Mouse (Mus musculus) kidney, embryonic 16.5 days (tissue): ENCODE measurements around the gene Rbmx2. TPM values are rescaled to one million over a fixed set of nuclear protein-coding genes. Genes with fewer than 3 reads are reported as not detected.

Source experiments
- ATAC-seq: fragments of 200-750 bp; cut with Nextera tagmentation; 2 replicates; pipeline ENCODE4 v1.8.0; 2017; ENCODE audit warnings: moderate TSS enrichment; ENCODE audit not compliant: low FRiP score, low TSS enrichment
- H3K27ac ChIP-seq: fragments of 300-500 bp; sonication (generic); 2 replicates; pipeline ENCODE4 v1.5.1; 2014; ENCODE audit warnings: low read length
- H3K27me3 ChIP-seq: fragments of 300-500 bp; sonication (generic); 2 replicates; pipeline ENCODE4 v1.6.1; 2014; ENCODE audit warnings: low read length, control low read depth, mixed read lengths; ENCODE audit not compliant: insufficient read depth
- H3K36me3 ChIP-seq: fragments of 300-500 bp; sonication (generic); 2 replicates; pipeline ENCODE4 v1.6.1; 2014; ENCODE audit warnings: low read length, control low read depth, mixed read lengths; ENCODE audit not compliant: insufficient read depth
- H3K4me1 ChIP-seq: fragments of 300-500 bp; sonication (generic); 2 replicates; pipeline ENCODE4 v1.6.1; 2014; ENCODE audit warnings: low read length, control low read depth, mixed read lengths; ENCODE audit not compliant: insufficient read depth
- H3K4me2 ChIP-seq: fragments of 300-500 bp; sonication (generic); replicated peaks from 2 replicates; pipeline ENCODE4 v1.6.1; 2014; ENCODE audit warnings: low read depth, low read length
- H3K4me3 ChIP-seq: fragments of 300-500 bp; sonication (generic); 2 replicates; pipeline ENCODE4 v1.5.1; 2014; ENCODE audit warnings: mild to moderate bottlenecking, low read length
- H3K9ac ChIP-seq: fragments of 300-500 bp; sonication (generic); replicated peaks from 2 replicates; pipeline ENCODE4 v1.6.1; 2014; ENCODE audit warnings: low read length
- H3K9me3 ChIP-seq: fragments of 300-500 bp; sonication (generic); 2 replicates; pipeline ENCODE4 v1.6.1; 2016; ENCODE audit warnings: low read length, control low read depth
- WGBS: fragments of 180-500 bp; shearing (Covaris S2); extraction: QIAGEN DNeasy Blood & Tissue Kit; methylation state at CpG from one replicate; pipeline ENCODE4 v1.1.7; 2014; 5-methylcytosine and 5-hydroxymethylcytosine counted together
- polyA plus RNA-seq: library from polyadenylated mRNA; unstranded; fragments of >200 nt; fragmentation: Nextera tagmentation; extraction: Ambion mirVana; gene quantifications from 2 replicates; pipeline ENCODE4 v1.2.1, GENCODE M21; 2015

Rbmx2 gene
- polyA plus RNA-seq, 1 experiment from 2014 or later, result 22.0 TPM

GRCm38 (mm10) chrX:48754710-48755283 is 60.0 kb downstream of the Rbmx2 start:
- Histone ChIP-seq H3K4me1 (no peaks in the 10 kb centered on the region), H3K4me3 (no peak overlapping the region), H3K9ac (no peak overlapping the region), H3K36me3 (no peaks in the 10 kb centered on the region), H3K9me3 (no peaks in the 10 kb centered on the region), H3K4me2 (no peak overlapping the region), H3K27me3 (no peaks in the 10 kb centered on the region), H3K27ac (no peak overlapping the region)
- WGBS, result 85% methylated on average over 2 of the region's 2 CpGs
- ATAC-seq, result no peak

Other genes starting within 250 kb of the Rbmx2 start
- gene Elf4, start 231.9 kb upstream of the Rbmx2 start, polyA plus RNA-seq, result 5.1 and 5.8 TPM in 2 replicates
- gene Aifm1, start 181.4 kb upstream of the Rbmx2 start, polyA plus RNA-seq, result 105 and 106 TPM in 2 replicates
- 2.3 TPM in 2 replicates for gene Rab33a, start 175.7 kb upstream of the Rbmx2 start, polyA plus RNA-seq
- gene Zfp280c, start 100.5 kb upstream of the Rbmx2 start, polyA plus RNA-seq, result 11.1 and 13.7 TPM in 2 replicates
- 15.7 TPM in 2 replicates for gene Slc25a14, start 71.6 kb upstream of the Rbmx2 start, polyA plus RNA-seq
- not detected in 2 replicates for gene Gpr119, start 20.5 kb upstream of the Rbmx2 start, polyA plus RNA-seq
- gene Gm595, start 182.7 kb downstream of the Rbmx2 start, polyA plus RNA-seq, result not detected in 2 replicates